8 mouse cellular contexts compared by ENCODE assay signal in genomic region chr11:80383019-80383625, GRCm38 (mm10). TPM values are rescaled to one million over a fixed set of nuclear protein-coding genes. Genes with fewer than 3 reads are reported as not detected.
DNase-seq lines count a peak whose midpoint lies in the region; ATAC-seq and TF ChIP-seq lines count a peak whose summit lies in the region.

TSS of gene Zfp207 (plus strand) at chr11:80383279.

- TF ChIP-seq POLR2A in testis, adult 2 months (IDR thresholded peaks at IDR 0.05; ENCODE audit: control insufficient read depth, low read depth, low read length), result peak; percentile 100

- WGBS in forebrain, embryonic 12.5 days, result under 1% methylated on average over 33 of the region's 33 CpGs
- under 1% methylated on average over 33 of the region's 33 CpGs for WGBS in heart, postnatal 0 days
- WGBS in liver, embryonic 16.5 days (ENCODE audit: insufficient replicate concordance), result 0% methylated on average over 33 of the region's 33 CpGs
- WGBS in neural tube, embryonic 13.5 days, result under 1% methylated on average over 33 of the region's 33 CpGs

- H3K4me2 ChIP-seq in forebrain, embryonic 12.5 days, result peak within 1 kb of the TSS; percentile 95
- peak within 1 kb of the TSS; percentile 91 for H3K4me2 ChIP-seq in heart, postnatal 0 days (ENCODE audit: low read depth, low read length)
- peak within 1 kb of the TSS; percentile 86 for H3K4me2 ChIP-seq in liver, embryonic 16.5 days (ENCODE audit: low read depth, low read length)
- H3K4me2 ChIP-seq in neural tube, embryonic 13.5 days, result peak within 1 kb of the TSS; percentile 95

- H3K27me3 ChIP-seq in E14TG2a.4 (ENCODE audit: insufficient read depth, low read length), result no peaks in the 10 kb centered on the region
- H3K27me3 ChIP-seq in forebrain, embryonic 12.5 days, result no peaks in the 10 kb centered on the region
- H3K27me3 ChIP-seq in heart, postnatal 0 days (ENCODE audit: control insufficient read depth, insufficient read depth, low read length), result no peaks in the 10 kb centered on the region
- H3K27me3 ChIP-seq in liver, embryonic 16.5 days (ENCODE audit: control insufficient read depth, insufficient read depth, low read depth, low read length), result no peaks in the 10 kb centered on the region
- no peaks in the 10 kb centered on the region for H3K27me3 ChIP-seq in neural tube, embryonic 13.5 days
- no peaks in the 10 kb centered on the region for H3K27me3 ChIP-seq in testis, adult 2 months (ENCODE audit: control insufficient read depth, insufficient read depth, low read length)

- H3K9ac ChIP-seq in forebrain, embryonic 12.5 days, result peak within 1 kb of the TSS; percentile 96
- H3K9ac ChIP-seq in heart, postnatal 0 days (replicated peaks; ENCODE audit: low read depth, low read length), result peak within 1 kb of the TSS; percentile 98
- H3K9ac ChIP-seq in liver, embryonic 16.5 days (ENCODE audit: low read depth, low read length), result peak within 1 kb of the TSS; percentile 96
- peak within 1 kb of the TSS; percentile 97 for H3K9ac ChIP-seq in neural tube, embryonic 13.5 days

- TF ChIP-seq EP300 in heart, postnatal 0 days (IDR thresholded peaks at IDR 0.05; ENCODE audit: low read depth), result no peak; the same call in none of the 2 replicates

- H3K27ac ChIP-seq in forebrain, embryonic 12.5 days, result peak within 1 kb of the TSS; percentile 88
- H3K27ac ChIP-seq in heart, postnatal 0 days (ENCODE audit: low read depth), result peak within 1 kb of the TSS; percentile 93
- peak within 1 kb of the TSS; percentile 97 for H3K27ac ChIP-seq in liver, embryonic 16.5 days (ENCODE audit: low read length)
- H3K27ac ChIP-seq in neural tube, embryonic 13.5 days (replicated peaks), result peak within 1 kb of the TSS; percentile 93
- peak within 1 kb of the TSS; percentile 99 for H3K27ac ChIP-seq in testis, adult 2 months (ENCODE audit: control insufficient read depth, insufficient read depth, low read depth, low read length)

- H3K4me3 ChIP-seq in E14TG2a.4 (replicated peaks; ENCODE audit: low read length), result peak within 1 kb of the TSS; percentile 99
- peak within 1 kb of the TSS; percentile 94 for H3K4me3 ChIP-seq in forebrain, embryonic 12.5 days (replicated peaks)
- H3K4me3 ChIP-seq in heart, postnatal 0 days (ENCODE audit: low read depth, low read length), result peak within 1 kb of the TSS; percentile 91
- peak within 1 kb of the TSS; percentile 96 for H3K4me3 ChIP-seq in liver, embryonic 16.5 days (ENCODE audit: low read depth, low read length)
- peak within 1 kb of the TSS; percentile 94 for H3K4me3 ChIP-seq in neural tube, embryonic 13.5 days
- H3K4me3 ChIP-seq in testis, adult 2 months (ENCODE audit: control insufficient read depth, low read depth, low read length), result peak within 1 kb of the TSS; percentile 98

- no peak for TF ChIP-seq CTCF in E14TG2a.4 (conservative IDR thresholded peaks at IDR 0.05; ENCODE audit: low read length)
- no peak for TF ChIP-seq CTCF in heart, postnatal 0 days (IDR thresholded peaks at IDR 0.05; ENCODE audit: low read depth)
- TF ChIP-seq CTCF in testis, adult 2 months (IDR thresholded peaks at IDR 0.05; ENCODE audit: control insufficient read depth, insufficient read depth, insufficient replicate concordance, low read depth, low read length), result no peak

- peaks cover 41% of the 10 kb centered on the region for H3K36me3 ChIP-seq in E14TG2a.4 (ENCODE audit: insufficient read depth, low read length)
- H3K36me3 ChIP-seq in forebrain, embryonic 12.5 days (replicated peaks), result peaks cover 17% of the 10 kb centered on the region
- peaks cover 13% of the 10 kb centered on the region for H3K36me3 ChIP-seq in heart, postnatal 0 days (replicated peaks; ENCODE audit: control insufficient read depth, insufficient read depth, low read length)
- H3K36me3 ChIP-seq in liver, embryonic 16.5 days (ENCODE audit: control insufficient read depth, insufficient read depth), result peaks cover 9% of the 10 kb centered on the region
- H3K36me3 ChIP-seq in neural tube, embryonic 13.5 days, result peaks cover 13% of the 10 kb centered on the region
- peaks cover 4% of the 10 kb centered on the region for H3K36me3 ChIP-seq in testis, adult 2 months (ENCODE audit: control insufficient read depth, insufficient read depth, low read length)

- H3K9me3 ChIP-seq in E14TG2a.4 (ENCODE audit: low read length), result no peaks in the 10 kb centered on the region
- H3K9me3 ChIP-seq in forebrain, embryonic 12.5 days, result no peaks in the 10 kb centered on the region
- H3K9me3 ChIP-seq in heart, postnatal 0 days (replicated peaks; ENCODE audit: control insufficient read depth, low read length), result no peaks in the 10 kb centered on the region
- H3K9me3 ChIP-seq in liver, embryonic 16.5 days (replicated peaks; ENCODE audit: control insufficient read depth, low read length), result no peaks in the 10 kb centered on the region
- H3K9me3 ChIP-seq in neural tube, embryonic 13.5 days, result no peaks in the 10 kb centered on the region

- peak; percentile 95 for DNase-seq in c-Kit-positive CD71-positive TER-119-positive erythroid progenitor cells, embryonic 14.5 days (ENCODE audit: low spot score)
- DNase-seq in heart, postnatal 0 days (ENCODE audit: low spot score), result peak; percentile 98
- peak; percentile 99 to 100 for DNase-seq in kidney, postnatal 4 days

- peak; percentile 96 for ATAC-seq in forebrain, embryonic 12.5 days (ENCODE audit: low FRiP score)
- peak; percentile 97 for ATAC-seq in heart, postnatal 0 days (ENCODE audit: insufficient read depth, low read depth)
- ATAC-seq in liver, embryonic 16.5 days (ENCODE audit: low read depth), result peak; percentile 92
- ATAC-seq in neural tube, embryonic 13.5 days (ENCODE audit: low read depth), result peak; percentile 93

- peaks cover 43% of the 10 kb centered on the region for H3K4me1 ChIP-seq in E14TG2a.4 (replicated peaks; ENCODE audit: low read depth, low read length)
- peaks cover 34% of the 10 kb centered on the region for H3K4me1 ChIP-seq in forebrain, embryonic 12.5 days
- peaks cover 17% of the 10 kb centered on the region for H3K4me1 ChIP-seq in heart, postnatal 0 days (ENCODE audit: control insufficient read depth, insufficient read depth)
- H3K4me1 ChIP-seq in liver, embryonic 16.5 days (ENCODE audit: control insufficient read depth, low read depth, low read length), result peaks cover 23% of the 10 kb centered on the region
- H3K4me1 ChIP-seq in neural tube, embryonic 13.5 days (replicated peaks), result peaks cover 46% of the 10 kb centered on the region
- peaks cover 2% of the 10 kb centered on the region for H3K4me1 ChIP-seq in testis, adult 2 months (ENCODE audit: control insufficient read depth, insufficient read depth, low read length)

RNA-seq across cellular contexts. Expression of gene Zfp207, which starts in this region (rescaled TPM):
- 296 and 310 TPM in 2 replicates for polyA plus RNA-seq in forebrain, embryonic 12.5 days (2016; fragmentation: Nextera tagmentation; extraction: Ambion mirVana)
- total RNA-seq in heart, postnatal 0 days (2014; rRNA removed; ENCODE audit: low replicate concordance), result 185 and 196 TPM in 2 replicates
- 114 and 122 TPM in 2 replicates for polyA plus RNA-seq in heart, postnatal 0 days (2015; fragmentation: Nextera tagmentation; extraction: Ambion mirVana)
- polyA plus RNA-seq in liver, embryonic 16.5 days (2015; fragmentation: Nextera tagmentation; extraction: Ambion mirVana), result 81.5 and 87.4 TPM in 2 replicates
- polyA plus RNA-seq in neural tube, embryonic 13.5 days (2015; fragmentation: Nextera tagmentation; extraction: Ambion mirVana), result 217 and 226 TPM in 2 replicates
- polyA plus RNA-seq in testis, adult 2 months (2012; rRNA removed), result 70.5 and 80.4 TPM in 2 replicates

Comparison
In these comparisons a context has a peak if more than half of its experiments do, and no peak if none do; other contexts are left out.
1. Peak in every context shown above with its lines: DNase-seq, ATAC-seq, H3K4me3 ChIP-seq and H3K27ac ChIP-seq.